ENCODE assay signal across 9 mouse cellular contexts in genomic region chr5:24389011-24389657, GRCm38 (mm10). TPM values are rescaled to one million over a fixed set of nuclear protein-coding genes. Genes with fewer than 3 reads are reported as not detected.
DNase-seq lines count a peak whose midpoint lies in the region; ATAC-seq and TF ChIP-seq lines count a peak whose summit lies in the region.
"Had no signal": no experiment of that assay in that cellular context is flagged by ENCODE, and none has a peak within 500 bp of the region (broad histone marks: within the 10 kb centered on the region; RNA-seq: fewer than 3 reads in every experiment).

No protein-coding gene starts in this region.

- ATAC-seq in midbrain, embryonic 15.5 days (replicated peaks), result no peak
- ATAC-seq in midbrain, embryonic 11.5 days (ENCODE audit: low FRiP score), result no peak
- ATAC-seq in common myeloid progenitor, adult 5-6 weeks (replicated peaks; ENCODE audit: low read depth, poor library complexity, severe bottlenecking), result peak; percentile 36
- ATAC-seq in limb, embryonic 12.5 days (ENCODE audit: insufficient number of reproducible peaks, insufficient read depth, low FRiP score, low TSS enrichment, low read depth), result no peak

- H3K4me3 ChIP-seq in midbrain, embryonic 15.5 days, result no peak overlapping the region
- H3K4me3 ChIP-seq in midbrain, embryonic 11.5 days (ENCODE audit: low read depth, low read length), result no peak overlapping the region
- no peak overlapping the region for H3K4me3 ChIP-seq in limb, embryonic 12.5 days (replicated peaks)
- H3K4me3 ChIP-seq in layer of hippocampus, adult 2 months, result no peak overlapping the region

- no peak overlapping the region for H3K27ac ChIP-seq in midbrain, embryonic 15.5 days
- H3K27ac ChIP-seq in midbrain, embryonic 11.5 days (ENCODE audit: low read depth, low read length), result no peak overlapping the region
- H3K27ac ChIP-seq in limb, embryonic 12.5 days, result no peak overlapping the region
- no peak overlapping the region for H3K27ac ChIP-seq in layer of hippocampus, adult 2 months
- H3K27ac ChIP-seq: embryonic facial prominence, embryonic 15.5 days had no signal

- H3K36me3 ChIP-seq in midbrain, embryonic 15.5 days (replicated peaks), result no peaks in the 10 kb centered on the region
- H3K36me3 ChIP-seq in midbrain, embryonic 11.5 days (ENCODE audit: control insufficient read depth, insufficient read depth, low read length), result no peaks in the 10 kb centered on the region
- no peaks in the 10 kb centered on the region for H3K36me3 ChIP-seq in limb, embryonic 12.5 days
- H3K36me3 ChIP-seq: embryonic facial prominence, embryonic 15.5 days had no signal

- 58% methylated on average over 7 of the region's 7 CpGs for WGBS in midbrain, embryonic 15.5 days
- WGBS in midbrain, embryonic 11.5 days, result 62% methylated on average over 6 of the region's 7 CpGs
- 45% methylated on average over 7 of the region's 7 CpGs for WGBS in limb, embryonic 12.5 days

- H3K4me2 ChIP-seq in midbrain, embryonic 15.5 days, result 0 out of 2 replicates have a peak overlapping the region, but pooled peaks have one; percentile 97
- H3K4me2 ChIP-seq in midbrain, embryonic 11.5 days, result no peak overlapping the region
- H3K4me2 ChIP-seq in limb, embryonic 12.5 days, result peak overlapping the region; percentile 96; the same call in 1 of the 2 replicates

- H3K27me3 ChIP-seq in midbrain, embryonic 15.5 days (replicated peaks), result peaks cover 56% of the 10 kb centered on the region
- peaks cover 31% of the 10 kb centered on the region for H3K27me3 ChIP-seq in midbrain, embryonic 11.5 days (ENCODE audit: control insufficient read depth, insufficient read depth, low read length)
- peaks cover 44% of the 10 kb centered on the region for H3K27me3 ChIP-seq in limb, embryonic 12.5 days

- H3K9ac ChIP-seq in midbrain, embryonic 15.5 days, result no peak overlapping the region
- H3K9ac ChIP-seq in midbrain, embryonic 11.5 days (ENCODE audit: low read length), result no peak overlapping the region
- no peak overlapping the region for H3K9ac ChIP-seq in limb, embryonic 12.5 days (replicated peaks)
- H3K9ac ChIP-seq: embryonic facial prominence, embryonic 15.5 days had no signal

- peaks cover 33% of the 10 kb centered on the region for H3K4me1 ChIP-seq in midbrain, embryonic 15.5 days
- peaks cover 18% of the 10 kb centered on the region for H3K4me1 ChIP-seq in midbrain, embryonic 11.5 days (ENCODE audit: control insufficient read depth, insufficient read depth, low read length)
- H3K4me1 ChIP-seq in limb, embryonic 12.5 days (replicated peaks), result peaks cover 23% of the 10 kb centered on the region

- no peaks in the 10 kb centered on the region for H3K9me3 ChIP-seq in midbrain, embryonic 15.5 days
- H3K9me3 ChIP-seq in midbrain, embryonic 11.5 days (ENCODE audit: control insufficient read depth, low read length), result no peaks in the 10 kb centered on the region
- no peaks in the 10 kb centered on the region for H3K9me3 ChIP-seq in limb, embryonic 12.5 days
- H3K9me3 ChIP-seq: embryonic facial prominence, embryonic 15.5 days had no signal

- no peak for DNase-seq in midbrain, embryonic 11.5 days (ENCODE audit: low spot score, missing footprints)
- peak; percentile 43 for DNase-seq in thymus, postnatal 25 days
- DNase-seq in spleen, postnatal 14 days (ENCODE audit: low spot score in 2 of 2), result no peak
- DNase-seq in layer of hippocampus, adult 2 months (ENCODE audit: low spot score in 2 of 2), result no peak
- DNase-seq in layer of hippocampus, adult 11-12 months (ENCODE audit: low spot score), result no peak

- TF ChIP-seq CTCF in layer of hippocampus, adult 2 months (conservative IDR thresholded peaks at IDR 0.05), result no peak

RNA-seq across cellular contexts. Expression of gene Atg9b, which starts 2.8 kb away (rescaled TPM):
- 2.3 and 2.9 TPM in 2 replicates for polyA plus RNA-seq in midbrain, embryonic 15.5 days (2015; fragmentation: Nextera tagmentation; extraction: Ambion mirVana)
- 0.40 and 0.66 TPM in 2 replicates for polyA plus RNA-seq in midbrain, embryonic 11.5 days (2014; fragmentation: Nextera tagmentation; extraction: Ambion mirVana)
- total RNA-seq in common myeloid progenitor, adult 5-6 weeks (2017), result 0.78 and 4.5 TPM in 2 replicates
- 0.46 and 0.47 TPM in 2 replicates for polyA plus RNA-seq in limb, embryonic 12.5 days (2016; fragmentation: Nextera tagmentation; extraction: Ambion mirVana)
- 1 to 10 TPM; 3.0 to 3.2 TPM for total RNA-seq in layer of hippocampus, adult 2 months (2021)

RNA-seq across cellular contexts. Expression of gene Abcb8, which starts 4.3 kb away (rescaled TPM):
- 57.1 and 60.0 TPM in 2 replicates for polyA plus RNA-seq in midbrain, embryonic 15.5 days (2015; fragmentation: Nextera tagmentation; extraction: Ambion mirVana)
- 32.5 and 34.1 TPM in 2 replicates for polyA plus RNA-seq in midbrain, embryonic 11.5 days (2014; fragmentation: Nextera tagmentation; extraction: Ambion mirVana)
- 11.5 and 32.2 TPM in 2 replicates for total RNA-seq in common myeloid progenitor, adult 5-6 weeks (2017)
- 41.6 and 42.9 TPM in 2 replicates for polyA plus RNA-seq in limb, embryonic 12.5 days (2016; fragmentation: Nextera tagmentation; extraction: Ambion mirVana)
- total RNA-seq in layer of hippocampus, adult 2 months (2021), result 10 to 100 TPM; 50.8 to 57.0 TPM

RNA-seq across cellular contexts. Expression of gene Asic3, which starts 24.1 kb away (rescaled TPM):
- polyA plus RNA-seq in midbrain, embryonic 15.5 days (2015; fragmentation: Nextera tagmentation; extraction: Ambion mirVana), result 0.20 and 0.35 TPM in 2 replicates
- polyA plus RNA-seq in midbrain, embryonic 11.5 days (2014; fragmentation: Nextera tagmentation; extraction: Ambion mirVana), result 0.30 TPM in 1 of 2 replicates, not detected in the other
- not detected in 2 replicates for total RNA-seq in common myeloid progenitor, adult 5-6 weeks (2017)
- polyA plus RNA-seq in limb, embryonic 12.5 days (2016; fragmentation: Nextera tagmentation; extraction: Ambion mirVana), result 1.2 and 1.7 TPM in 2 replicates
- under 1 TPM; 0.20 to 0.39 TPM for total RNA-seq in layer of hippocampus, adult 2 months (2021)

RNA-seq across cellular contexts. Expression of gene Nos3, which starts 24.5 kb away (rescaled TPM):
- 10.9 and 11.9 TPM in 2 replicates for polyA plus RNA-seq in midbrain, embryonic 15.5 days (2015; fragmentation: Nextera tagmentation; extraction: Ambion mirVana)
- polyA plus RNA-seq in midbrain, embryonic 11.5 days (2014; fragmentation: Nextera tagmentation; extraction: Ambion mirVana), result 4.9 and 5.5 TPM in 2 replicates
- 0.05 TPM in 1 of 2 replicates, not detected in the other for total RNA-seq in common myeloid progenitor, adult 5-6 weeks (2017)
- polyA plus RNA-seq in limb, embryonic 12.5 days (2016; fragmentation: Nextera tagmentation; extraction: Ambion mirVana), result 5.2 and 6.1 TPM in 2 replicates
- total RNA-seq in layer of hippocampus, adult 2 months (2021), result 1 to 10 TPM; 6.6 to 7.8 TPM

RNA-seq across cellular contexts. Expression of gene Cdk5, which starts 34.2 kb away (rescaled TPM):
- polyA plus RNA-seq in midbrain, embryonic 15.5 days (2015; fragmentation: Nextera tagmentation; extraction: Ambion mirVana), result 120 and 121 TPM in 2 replicates
- 52.8 and 58.1 TPM in 2 replicates for polyA plus RNA-seq in midbrain, embryonic 11.5 days (2014; fragmentation: Nextera tagmentation; extraction: Ambion mirVana)
- total RNA-seq in common myeloid progenitor, adult 5-6 weeks (2017), result 13.9 and 14.3 TPM in 2 replicates
- polyA plus RNA-seq in limb, embryonic 12.5 days (2016; fragmentation: Nextera tagmentation; extraction: Ambion mirVana), result 53.8 and 54.5 TPM in 2 replicates
- 100 to 1,000 TPM; 118 to 136 TPM for total RNA-seq in layer of hippocampus, adult 2 months (2021)
